Mouse (Mus musculus) embryonic facial prominence, embryonic 14.5 days (tissue): ENCODE results near the gene Cops6. TPM values are rescaled to one million over a fixed set of nuclear protein-coding genes. Genes with fewer than 3 reads are reported as not detected.

Experiments
- ATAC-seq: fragments of 200-750 bp; cut with Nextera tagmentation; 2 replicates; pipeline ENCODE4 v1.8.0; 2017; ENCODE audit warnings: low read depth, moderate number of reproducible peaks, moderate TSS enrichment
- DNase-seq: peaks from one replicate; pipeline ENCODE4 v3.0.0-alpha.2; 2015; ENCODE audit warnings: low spot score
- H3K27ac ChIP-seq: fragments of 300-500 bp; sonication (generic); replicated peaks from 2 replicates; pipeline ENCODE4 v1.5.1; 2014; ENCODE audit warnings: low read depth, mild to moderate bottlenecking, low read length, moderate library complexity
- H3K27me3 ChIP-seq: fragments of 300-500 bp; sonication (generic); replicated peaks from 2 replicates; pipeline ENCODE4 v1.6.1; 2014; ENCODE audit warnings: low read length; ENCODE audit not compliant: control insufficient read depth, insufficient read depth
- H3K36me3 ChIP-seq: fragments of 300-500 bp; sonication (generic); 2 replicates; pipeline ENCODE4 v1.6.1; 2014; ENCODE audit warnings: low read length, mixed read lengths; ENCODE audit not compliant: control insufficient read depth, insufficient read depth
- H3K4me1 ChIP-seq: fragments of 300-500 bp; sonication (generic); 2 replicates; pipeline ENCODE4 v1.6.1; 2014; ENCODE audit warnings: antibody characterized with exemption, low read length; ENCODE audit not compliant: control insufficient read depth, insufficient read depth
- H3K4me2 ChIP-seq: fragments of 300-500 bp; sonication (generic); 2 replicates; pipeline ENCODE4 v1.6.1; 2014; ENCODE audit warnings: low read depth, mild to moderate bottlenecking, low read length, moderate library complexity, mixed read lengths
- H3K4me3 ChIP-seq: fragments of 300-500 bp; sonication (generic); 2 replicates; pipeline ENCODE4 v1.5.1; 2014; ENCODE audit warnings: low read depth, mild to moderate bottlenecking, low read length
- H3K9ac ChIP-seq: fragments of 300-500 bp; sonication (generic); 2 replicates; pipeline ENCODE4 v1.6.1; 2014; ENCODE audit warnings: low read depth, mild to moderate bottlenecking, low read length, moderate library complexity, mixed read lengths
- H3K9me3 ChIP-seq: fragments of 300-500 bp; sonication (generic); 2 replicates; pipeline ENCODE4 v1.6.1; 2016; ENCODE audit warnings: low read length; ENCODE audit not compliant: control insufficient read depth
- WGBS: fragments of 180-500 bp; shearing (Covaris S2); extraction: QIAGEN DNeasy Blood & Tissue Kit; methylation state at CpG from one replicate; pipeline ENCODE4 v1.1.7; 2014; 5-methylcytosine and 5-hydroxymethylcytosine counted together
- polyA plus RNA-seq: library from polyadenylated mRNA; unstranded; fragments of >200 nt; fragmentation: Nextera tagmentation; extraction: Ambion mirVana; gene quantifications from 2 replicates; pipeline ENCODE4 v1.2.1, GENCODE M21; 2014

Cops6 gene
- polyA plus RNA-seq, 1 experiment from 2014 or later, result 233 TPM

DNA sequence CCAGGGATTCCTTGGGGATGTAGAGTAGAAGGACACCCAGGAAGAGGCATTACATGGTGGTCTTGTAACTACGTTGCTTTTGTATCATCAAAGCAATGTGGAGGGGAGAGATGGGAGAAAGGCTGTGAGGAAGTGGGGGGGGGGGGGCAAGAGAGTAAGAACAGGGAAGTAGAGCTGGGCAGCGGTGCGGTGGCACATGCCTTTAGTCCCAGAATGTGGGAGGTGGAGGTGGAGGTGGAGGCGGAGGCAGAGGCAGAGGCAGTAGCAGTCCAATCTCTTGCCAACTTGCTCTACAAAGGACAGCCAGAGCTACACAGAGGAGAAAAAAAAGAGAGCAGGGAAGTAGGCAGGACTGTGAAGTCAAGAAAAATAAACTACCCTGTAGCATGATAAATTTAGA is 22.3 kb upstream of the Cops6 start:
- Histone ChIP-seq H3K4me1 (no peaks in the 10 kb centered on the region), H3K27me3 (no peaks in the 10 kb centered on the region), H3K27ac (no peak overlapping the region), H3K9ac (no peak overlapping the region), H3K4me2 (no peak overlapping the region), H3K4me3 (no peak overlapping the region), H3K36me3 (peaks cover 36% of the 10 kb centered on the region), H3K9me3 (no peaks in the 10 kb centered on the region)
- no peak for ATAC-seq
- 77% methylated on average over 4 of the region's 4 CpGs for WGBS
- DNase-seq, result no peak

DNA sequence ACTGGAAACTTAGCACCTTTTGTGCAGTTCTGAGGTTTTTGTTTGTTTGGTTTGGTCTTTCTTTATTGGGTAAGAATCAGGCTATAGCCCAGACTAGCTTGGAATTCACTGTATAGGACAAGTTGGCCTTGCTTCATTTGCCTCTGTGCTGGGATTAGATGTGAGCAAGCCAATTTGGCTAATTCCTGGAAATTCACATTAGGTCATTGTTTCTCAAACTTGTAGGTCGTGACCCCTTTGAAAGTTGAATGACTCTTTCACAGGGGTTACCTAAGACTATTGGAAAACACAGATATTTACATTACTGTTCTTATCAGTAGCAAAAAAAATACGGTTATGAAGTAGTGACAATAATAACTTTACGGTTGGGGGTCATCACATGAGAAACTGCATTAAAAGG is 6.5 kb upstream of the Cops6 start:
- Histone ChIP-seq H3K9ac (peak overlapping the region; percentile 93), H3K27ac (no peak overlapping the region), H3K27me3 (no peaks in the 10 kb centered on the region), H3K4me2 (peak overlapping the region; percentile 85), H3K36me3 (peaks cover 27% of the 10 kb centered on the region), H3K4me3 (peak overlapping the region; percentile 85), H3K4me1 (peaks cover 7% of the 10 kb centered on the region; the same call in 1 of the 2 replicates), H3K9me3 (no peaks in the 10 kb centered on the region)
- ATAC-seq (no peak), DNase-seq (no peak)
- 81% methylated on average over 3 of the region's 3 CpGs for WGBS

DNA sequence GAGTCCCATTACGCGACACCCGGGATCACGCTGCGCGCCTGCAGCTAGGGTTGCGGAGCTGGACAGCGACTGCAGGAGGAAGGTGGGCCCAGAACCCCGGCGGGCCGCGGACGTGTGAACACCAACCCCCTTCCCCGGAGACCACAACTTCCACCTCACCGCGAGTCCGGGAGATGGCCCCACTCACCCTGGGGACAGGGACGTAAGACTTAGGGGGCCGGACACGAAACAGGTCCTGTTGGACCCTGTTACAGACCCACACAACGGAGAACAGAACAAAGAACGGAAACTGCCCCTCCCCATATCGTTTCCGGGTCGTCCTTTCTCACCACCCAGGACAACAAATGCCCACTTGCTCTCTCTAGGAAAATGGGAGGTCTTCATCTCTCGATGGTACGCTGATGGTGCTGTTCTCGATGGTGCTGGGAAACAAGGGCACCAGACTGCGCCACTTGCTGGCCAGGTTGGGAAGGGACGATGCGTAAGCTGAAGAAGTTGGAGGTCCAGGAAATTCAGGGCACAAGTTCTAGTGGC is 5.4 kb upstream of the Cops6 start, which contains the start of gene Zfp113:
Gene Zfp113 (minus strand): TSS at position 302 of the 534 bp plus-strand sequence.
- Histone ChIP-seq H3K27ac (peak within 1 kb of the TSS; percentile 94), H3K27me3 (no peaks in the 10 kb centered on the region), H3K4me2 (peak within 1 kb of the TSS; percentile 85), H3K9ac (peak within 1 kb of the TSS; percentile 93), H3K9me3 (no peaks in the 10 kb centered on the region), H3K36me3 (peaks cover 23% of the 10 kb centered on the region), H3K4me1 (peaks cover 9% of the 10 kb centered on the region; the same call in 1 of the 2 replicates), H3K4me3 (peak within 1 kb of the TSS; percentile 85)
- ATAC-seq (peak; percentile 98), DNase-seq (peak; percentile 97)
- 0% methylated on average over 31 of the region's 31 CpGs for WGBS

DNA sequence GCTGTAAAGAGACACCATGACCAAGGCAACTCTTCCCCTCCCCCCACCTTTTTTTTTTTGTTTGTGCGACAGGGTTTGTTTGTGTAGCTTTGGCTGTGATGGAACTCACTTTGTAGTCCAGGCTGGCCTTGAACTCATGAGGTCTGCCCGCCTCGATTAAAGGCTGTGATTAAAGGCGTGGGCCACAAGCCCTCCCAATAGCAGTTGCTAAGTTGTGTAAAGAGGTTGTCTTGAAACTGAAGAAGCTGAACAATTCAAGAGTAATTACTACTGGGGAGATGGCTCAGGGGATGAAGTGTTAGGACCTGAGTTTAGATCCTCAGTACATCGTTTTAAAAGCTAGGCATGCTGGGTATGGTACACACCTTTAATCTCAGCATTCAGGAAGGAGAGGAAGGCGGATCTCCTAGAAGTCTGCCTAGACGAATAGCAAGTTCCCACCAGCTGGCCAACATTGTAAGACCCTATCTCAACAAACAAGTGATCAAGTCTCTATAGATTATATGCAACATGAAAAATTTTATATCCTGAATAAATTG is 578 bp upstream of the Cops6 start:
- Histone ChIP-seq H3K36me3 (peaks cover 28% of the 10 kb centered on the region), H3K4me2 (peak overlapping the region; percentile 84), H3K4me3 (peak overlapping the region; percentile 88), H3K9me3 (no peaks in the 10 kb centered on the region), H3K9ac (peak overlapping the region; percentile 90), H3K4me1 (peaks cover 12% of the 10 kb centered on the region), H3K27ac (0 out of 2 replicates have a peak overlapping the region, but pooled peaks have one; percentile 80), H3K27me3 (no peaks in the 10 kb centered on the region)
- DNase-seq (no peak), ATAC-seq (no peak)
- WGBS, result 63% methylated on average over 7 of the region's 7 CpGs

- no peak overlapping the region for H3K9ac ChIP-seq
- H3K4me2 ChIP-seq, result no peak overlapping the region
- peaks cover 12% of the 10 kb centered on the region for H3K4me1 ChIP-seq
- H3K36me3 ChIP-seq, result peaks cover 55% of the 10 kb centered on the region
- no peaks in the 10 kb centered on the region for H3K27me3 ChIP-seq
- no peaks in the 10 kb centered on the region for H3K9me3 ChIP-seq
- WGBS, result 79% methylated on average over 6 of the region's 6 CpGs
- no peak overlapping the region for H3K27ac ChIP-seq
- no peak for ATAC-seq
- DNase-seq, result no peak
- no peak overlapping the region for H3K4me3 ChIP-seq
These were observed 2.2 kb downstream of the Cops6 start for GRCm38 (mm10) chr5:138163046-138163445.

- H3K27me3 ChIP-seq, result no peaks in the 10 kb centered on the region
- ATAC-seq (no peak), DNase-seq (no peak)
- no peaks in the 10 kb centered on the region for H3K9me3 ChIP-seq
- no peak overlapping the region for H3K4me3 ChIP-seq
- peaks cover 61% of the 10 kb centered on the region for H3K36me3 ChIP-seq
- H3K4me1 ChIP-seq, result peaks cover 12% of the 10 kb centered on the region
- H3K27ac ChIP-seq, result no peak overlapping the region
- H3K4me2 ChIP-seq, result no peak overlapping the region
- WGBS, result 73% methylated on average over 10 of the region's 10 CpGs
- H3K9ac ChIP-seq, result no peak overlapping the region
These were observed 2.7 kb downstream of the Cops6 start for GRCm38 (mm10) chr5:138163610-138164009.

GRCm38 (mm10) chr5:138165594-138165993 is 4.7 kb downstream of the Cops6 start:
- H3K36me3 ChIP-seq, result peaks cover 74% of the 10 kb centered on the region

DNA sequence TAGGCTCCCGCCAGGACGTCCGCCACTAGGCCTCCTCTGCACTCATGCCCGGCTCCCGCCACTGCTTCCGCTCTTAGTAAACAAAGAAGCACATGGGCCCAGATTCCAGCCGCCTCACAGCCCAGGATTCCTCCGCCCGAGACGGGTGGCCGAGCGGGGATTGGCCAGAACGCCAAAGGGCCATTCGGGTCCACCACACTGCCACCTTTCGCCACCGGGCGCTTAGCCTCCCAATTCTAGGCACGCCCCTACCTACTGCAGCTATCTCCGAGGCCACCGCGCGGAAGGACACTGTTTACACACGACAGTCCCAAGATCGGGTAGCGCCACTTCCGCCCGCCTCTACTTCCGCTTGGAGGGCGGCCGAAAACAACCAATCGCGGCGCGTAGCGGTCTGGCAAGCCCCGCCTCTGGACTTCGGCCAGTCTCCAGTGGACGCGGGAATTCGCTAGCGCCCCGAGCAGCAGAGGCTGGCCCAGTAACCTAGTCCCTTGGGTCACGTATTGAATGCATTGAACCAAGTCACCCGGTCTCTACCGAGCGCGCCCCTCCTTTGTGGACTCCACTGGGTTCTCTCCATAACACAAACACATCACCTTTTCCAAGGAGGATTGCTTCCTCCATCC is 10.2 kb downstream of the Cops6 start:
- peak overlapping the region; percentile 72 for H3K4me3 ChIP-seq
- peak overlapping the region; percentile 84 for H3K9ac ChIP-seq
- no peaks in the 10 kb centered on the region for H3K27me3 ChIP-seq
- H3K4me1 ChIP-seq, result peaks cover 15% of the 10 kb centered on the region
- H3K4me2 ChIP-seq, result peak overlapping the region; percentile 86
- ATAC-seq, result peak; percentile 83
- H3K9me3 ChIP-seq, result no peaks in the 10 kb centered on the region
- H3K27ac ChIP-seq, result peak overlapping the region; percentile 93
- peaks cover 64% of the 10 kb centered on the region for H3K36me3 ChIP-seq
- DNase-seq, result peak; percentile 98
- WGBS, result under 1% methylated on average over 35 of the region's 47 CpGs

More at GRCm38 (mm10) chr5:138165594-138165993, 4.7 kb downstream of the Cops6 start:
- no peak for ATAC-seq
- Histone ChIP-seq H3K4me1 (peaks cover 16% of the 10 kb centered on the region), H3K9me3 (no peaks in the 10 kb centered on the region), H3K27ac (no peak overlapping the region), H3K4me3 (no peak overlapping the region), H3K27me3 (no peaks in the 10 kb centered on the region), H3K4me2 (no peak overlapping the region), H3K9ac (no peak overlapping the region)
- 80% methylated on average over 8 of the region's 8 CpGs for WGBS
- no peak for DNase-seq
